Mouse (Mus musculus): ENCODE results near the gene Iqgap1.
A peak's percentile ranks its signal among the peaks of the same experiment; 100 is the strongest.

The Iqgap1 gene

GRCm38 (mm10) chr7:80716758-80717157 lies 109.0 kb downstream of the Iqgap1 start:
- no peak for DNase-seq (ENCODE audit: low spot score)

GRCm38 (mm10) chr7:80715306-80715705 lies 110.5 kb downstream of the Iqgap1 start:
- no peak for DNase-seq (ENCODE audit: low spot score)

GRCm38 (mm10) chr7:80711496-80711895 lies 114.3 kb downstream of the Iqgap1 start:
- DNase-seq (ENCODE audit: low spot score): no peak

GRCm38 (mm10) chr7:80710333-80710732 lies 115.4 kb downstream of the Iqgap1 start:
- DNase-seq (ENCODE audit: low spot score): no peak

GRCm38 (mm10) chr7:80704066-80704465 lies 121.7 kb downstream of the Iqgap1 start:
- no peak for DNase-seq (ENCODE audit: low spot score)

GRCm38 (mm10) chr7:80702510-80702909 lies 123.3 kb downstream of the Iqgap1 start:
- DNase-seq (ENCODE audit: low spot score): no peak

GRCm38 (mm10) chr7:80699709-80700108 lies 126.1 kb downstream of the Iqgap1 start:
- DNase-seq (ENCODE audit: low spot score): no peak

GRCm38 (mm10) chr7:80698940-80699339 lies 126.8 kb downstream of the Iqgap1 start:
- DNase-seq (ENCODE audit: low spot score): no peak

GRCm38 (mm10) chr7:80697859-80698258 lies 127.9 kb downstream of the Iqgap1 start:
- DNase-seq (ENCODE audit: low spot score): no peak

- peak; percentile 35 for DNase-seq (ENCODE audit: low spot score)
Measured at GRCm38 (mm10) chr7:80696903-80697302, 128.9 kb downstream of the Iqgap1 start.

- DNase-seq (ENCODE audit: low spot score): no peak
Measured at GRCm38 (mm10) chr7:80696334-80696733, 129.4 kb downstream of the Iqgap1 start.

- no peak for DNase-seq (ENCODE audit: low spot score)
Measured at GRCm38 (mm10) chr7:80692472-80692871, 133.3 kb downstream of the Iqgap1 start.

- no peak for DNase-seq (ENCODE audit: low spot score)
Measured at GRCm38 (mm10) chr7:80691131-80691530, 134.6 kb downstream of the Iqgap1 start.

GRCm38 (mm10) chr7:80689221-80689591 lies 136.6 kb downstream of the Iqgap1 start:
- peak; percentile 9 for DNase-seq (ENCODE audit: low spot score)

GRCm38 (mm10) chr7:80688556-80689220 lies 137.1 kb downstream of the Iqgap1 start, which contains the start of gene Crtc3:
Crtc3 (minus strand) TSS chr7:80688877.
- peak; percentile 50 for DNase-seq (ENCODE audit: low spot score)

GRCm38 (mm10) chr7:80687721-80688555 lies 137.8 kb downstream of the Iqgap1 start:
- DNase-seq (ENCODE audit: low spot score): peak; percentile 39

- no peak for DNase-seq (ENCODE audit: low spot score)
Measured at GRCm38 (mm10) chr7:80685639-80686038, 140.1 kb downstream of the Iqgap1 start.

GRCm38 (mm10) chr7:80682630-80683029 lies 143.1 kb downstream of the Iqgap1 start:
- DNase-seq (ENCODE audit: low spot score): no peak

GRCm38 (mm10) chr7:80680218-80680847 lies 145.4 kb downstream of the Iqgap1 start:
- peak; percentile 70 for DNase-seq (ENCODE audit: low spot score)

GRCm38 (mm10) chr7:80672323-80672722 lies 153.5 kb downstream of the Iqgap1 start:
- peak; percentile 50 for DNase-seq (ENCODE audit: low spot score)

GRCm38 (mm10) chr7:80670889-80671288 lies 154.9 kb downstream of the Iqgap1 start:
- DNase-seq (ENCODE audit: low spot score): no peak

- peak; percentile 41 for DNase-seq (ENCODE audit: low spot score)
Measured at GRCm38 (mm10) chr7:80667190-80667589, 158.6 kb downstream of the Iqgap1 start.

Measured in T-cell, adult 2 months (primary cell).